Mouse (Mus musculus) 3T3-L1 (cell line): ENCODE measurements around the gene Trip4.

Experiments used
- DNase-seq: peaks from one replicate; pipeline ENCODE4 v3.0.0-alpha.2; 2015; ENCODE audit warnings: low read depth, low spot score

The Trip4 gene

DNA sequence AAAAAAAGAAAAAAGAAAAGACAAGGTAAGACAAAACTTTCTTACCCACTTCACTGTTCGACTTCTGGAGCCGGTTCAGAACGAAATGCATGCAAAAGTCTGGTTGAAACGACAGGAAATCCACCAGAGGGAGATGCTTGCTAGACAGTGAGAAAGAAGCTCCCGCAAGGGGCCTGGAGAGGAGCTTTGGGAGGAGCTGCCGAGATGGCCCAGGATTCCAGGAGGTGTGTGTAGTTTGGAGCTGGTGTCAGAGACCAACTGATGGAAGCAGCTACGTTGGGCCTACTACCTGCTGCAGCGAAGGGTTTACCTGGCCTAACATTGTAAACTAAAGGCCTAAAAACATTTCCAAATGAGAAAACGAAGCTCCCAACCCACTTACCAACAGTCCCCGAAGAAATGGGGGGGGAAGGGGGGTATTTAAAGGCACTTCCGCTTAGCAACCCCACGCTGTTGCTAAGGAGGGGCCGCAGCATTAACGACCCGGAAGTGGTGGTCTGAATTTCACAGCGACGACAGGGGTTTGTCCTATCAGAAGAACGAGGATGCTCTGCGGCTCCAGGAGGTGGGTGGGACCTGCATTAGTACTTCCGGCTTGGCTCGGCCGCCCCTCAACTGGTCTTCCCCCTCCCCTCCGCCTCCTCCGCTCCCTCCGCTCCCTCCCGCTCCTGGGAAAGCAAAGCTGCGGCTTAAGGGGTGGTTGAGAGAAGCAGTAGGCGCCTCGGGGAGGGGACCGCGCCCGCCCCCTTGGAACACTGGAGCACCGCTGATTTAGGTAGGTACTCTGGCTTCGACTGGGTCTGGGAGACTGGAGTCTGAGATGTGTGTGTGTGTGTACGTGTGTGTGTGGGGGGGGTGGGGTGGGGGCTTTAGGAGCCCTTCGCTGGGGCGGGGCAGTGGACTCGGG is at the start of gene Trip4, which contains the start of gene Csnk1g1:
Trip4 (minus strand) TSS at position 401 of the 907 bp plus-strand sequence.
Csnk1g1 (plus strand) TSS at position 531 of the 907 bp plus-strand sequence.
- peak; percentile 98 for DNase-seq

DNA sequence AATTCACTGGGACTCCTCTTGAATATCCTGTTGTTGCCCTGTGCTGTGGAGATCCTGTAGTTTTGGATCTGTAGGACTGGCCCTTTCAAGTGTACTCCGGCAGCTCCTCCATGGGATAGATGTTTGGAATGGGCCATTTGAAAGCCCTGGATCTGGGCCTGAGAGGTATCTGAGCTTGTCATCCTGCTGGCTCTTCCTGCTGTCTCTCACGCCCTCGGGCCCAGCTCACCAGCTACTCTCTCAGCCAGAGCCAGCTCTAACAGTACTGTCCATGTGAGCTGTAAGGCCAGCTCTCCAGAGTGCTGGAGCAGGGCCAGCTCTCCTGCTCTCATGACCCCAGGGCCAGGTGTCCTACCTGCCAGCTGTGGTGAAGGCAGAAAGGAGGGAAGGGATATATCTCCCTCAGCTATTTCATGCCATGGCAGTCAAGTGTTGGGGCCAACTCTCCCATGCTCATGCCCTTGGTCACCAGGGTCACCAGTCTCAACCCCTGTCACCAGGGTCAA is 42.5 kb upstream of the Trip4 start:
- DNase-seq: no peak

DNA sequence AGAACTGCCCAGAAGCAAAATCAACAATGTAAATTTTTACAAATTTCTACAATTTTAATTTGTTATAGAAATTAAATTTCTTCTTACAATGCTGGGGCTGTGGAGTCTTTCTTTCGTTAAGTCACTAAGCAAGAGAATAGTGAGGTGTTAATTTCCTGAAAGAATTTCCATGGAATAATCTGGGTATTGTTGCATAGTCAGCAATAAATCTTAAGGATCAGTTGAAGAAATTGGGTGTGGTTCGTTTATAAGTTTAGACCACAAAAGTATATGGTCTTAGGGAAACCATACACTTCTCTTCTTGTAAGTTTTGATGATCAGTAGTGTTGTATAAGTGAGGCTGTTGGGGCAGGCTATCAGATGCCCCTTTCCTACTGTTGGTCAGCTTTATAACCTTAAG is 29.0 kb upstream of the Trip4 start:
- no peak for DNase-seq

DNA sequence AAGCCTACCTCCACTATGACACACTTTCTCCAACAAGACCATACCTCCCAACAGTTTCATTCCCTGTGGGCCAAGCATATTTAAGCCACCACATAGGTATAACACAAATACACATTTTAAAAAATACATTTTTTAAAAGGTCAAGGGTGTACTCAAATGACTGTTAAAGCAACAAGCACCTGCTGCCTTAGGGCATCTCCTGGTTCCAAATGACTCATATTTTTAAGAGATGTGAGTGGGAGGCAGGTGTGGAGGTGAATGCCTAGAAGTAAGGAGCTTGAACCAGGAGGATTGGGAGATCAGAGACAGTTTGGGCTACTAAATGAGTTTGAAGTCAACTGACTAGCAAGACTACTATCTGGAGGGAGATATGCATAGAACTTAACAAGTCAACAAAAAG is 21.2 kb upstream of the Trip4 start:
- no peak for DNase-seq

DNA sequence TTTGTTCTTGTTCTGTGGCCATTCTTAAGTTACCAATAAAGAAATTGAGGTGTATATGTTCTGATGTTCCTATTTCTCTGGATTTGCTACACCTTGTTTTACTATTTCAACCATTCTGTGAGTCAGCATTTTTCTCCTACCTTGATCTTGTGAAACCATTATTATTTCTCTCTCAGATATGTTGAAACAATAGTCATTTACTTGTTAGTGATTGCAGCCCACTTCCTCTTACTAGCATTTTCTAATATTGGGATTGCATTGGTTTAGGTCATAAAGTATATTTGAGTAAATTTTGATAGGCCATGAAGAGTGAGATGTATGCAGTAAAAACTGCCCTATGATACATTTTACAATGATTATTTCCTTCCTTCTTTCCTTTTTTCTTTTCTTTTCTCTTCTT is 19.9 kb upstream of the Trip4 start:
- no peak for DNase-seq

DNA sequence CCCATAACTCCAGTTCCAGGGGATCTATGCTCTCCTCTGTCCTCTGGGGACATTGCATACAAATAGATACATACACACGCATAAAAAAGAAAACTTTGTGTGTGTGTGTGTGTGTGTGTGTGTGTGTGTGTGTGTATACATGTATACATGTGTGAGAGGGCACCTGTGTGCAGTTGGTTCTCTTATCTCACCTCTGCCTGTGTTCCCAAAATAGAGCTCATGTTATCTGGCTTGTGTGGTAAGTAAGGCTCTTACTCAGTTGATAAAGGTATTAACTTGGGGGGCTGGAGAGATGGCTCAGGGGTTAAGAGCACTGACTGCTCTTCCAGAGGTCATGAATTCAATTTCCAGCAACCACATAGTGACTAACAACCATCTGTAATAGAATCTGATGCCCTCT is 8.4 kb upstream of the Trip4 start:
- DNase-seq: no peak

DNA sequence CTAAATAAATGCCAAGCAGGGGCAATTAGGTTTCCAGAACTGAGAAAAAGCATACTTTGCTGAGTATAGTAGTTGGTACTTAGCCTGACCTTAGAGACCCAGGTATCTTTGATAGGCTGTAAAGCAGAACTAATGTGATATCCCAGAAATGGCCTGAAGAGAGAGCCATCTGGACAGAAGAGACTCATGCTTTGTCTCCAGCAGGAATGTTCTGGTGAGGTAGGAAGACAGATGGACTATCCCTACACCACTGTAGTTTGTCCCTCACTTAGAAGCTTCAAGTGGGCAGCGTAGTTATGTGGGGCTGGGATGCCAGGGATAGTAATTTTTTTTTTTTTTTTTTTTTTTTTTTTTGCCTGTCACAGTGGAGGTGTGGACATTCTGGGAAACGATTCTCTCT is 5.4 kb upstream of the Trip4 start:
- no peak for DNase-seq

DNA sequence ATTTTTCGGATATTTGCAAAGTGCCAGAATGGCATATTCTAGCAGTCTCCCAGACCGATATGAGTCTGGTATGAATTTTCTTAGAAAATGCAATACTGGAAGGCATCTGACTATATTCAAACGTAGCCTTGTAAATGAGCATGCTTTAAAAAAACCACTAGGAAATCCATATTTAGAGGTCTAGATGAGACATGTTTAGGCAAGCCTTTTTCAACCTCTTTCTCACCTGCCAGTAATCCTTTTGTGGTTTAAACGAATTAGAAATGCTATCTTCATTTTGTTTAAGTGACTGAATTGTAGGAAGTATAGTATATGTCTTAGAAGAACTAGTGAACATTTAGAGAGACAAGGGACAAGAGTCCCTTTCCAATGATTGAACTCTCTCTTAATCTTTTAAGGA is 1.2 kb upstream of the Trip4 start:
- no peak for DNase-seq

DNA sequence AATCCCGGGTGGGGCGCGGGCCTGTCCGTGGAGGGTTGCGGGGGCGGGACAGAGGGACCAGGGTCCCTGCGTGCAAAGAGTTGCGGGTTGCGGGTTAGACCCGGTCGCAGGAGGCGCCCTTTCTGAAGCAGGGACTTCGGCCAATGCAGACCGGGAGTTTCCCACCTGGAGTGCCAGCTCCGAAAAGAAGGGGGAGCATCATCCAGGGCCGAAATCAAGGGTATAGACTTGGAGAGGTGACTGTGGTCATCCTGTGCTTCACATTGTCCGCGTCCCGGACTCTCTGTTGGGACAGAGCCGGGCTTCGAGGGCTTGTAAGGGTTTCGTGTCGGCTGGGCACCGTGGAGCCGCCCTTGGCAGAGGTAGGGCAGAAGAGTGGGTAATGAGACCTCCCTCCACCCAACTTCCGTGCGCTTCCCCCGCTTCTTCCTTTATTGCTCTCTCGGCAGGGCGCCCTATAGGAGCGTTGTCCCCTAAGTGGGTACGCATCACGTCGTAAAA is 757 bp upstream of the Trip4 start:
- DNase-seq: peak; percentile 68

DNA sequence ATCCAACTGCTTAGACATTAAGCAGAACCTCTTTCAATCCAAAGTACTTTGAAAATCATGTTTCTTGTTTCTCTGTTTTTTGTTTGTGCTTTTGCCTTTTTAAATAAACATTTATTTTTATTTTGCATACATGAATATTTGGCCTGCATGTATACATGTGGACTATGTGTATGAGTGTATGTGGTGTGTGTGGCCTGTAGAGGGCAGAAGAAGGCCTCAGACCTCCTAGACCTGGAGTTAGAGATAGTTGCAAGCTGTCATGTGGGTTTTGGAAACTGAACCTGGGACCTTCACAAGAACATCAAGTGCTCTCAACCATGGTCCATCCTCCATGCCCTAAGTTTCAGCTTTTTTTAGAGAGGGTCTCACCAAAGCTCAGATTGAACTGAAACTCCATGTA is 5.2 kb downstream of the Trip4 start:
- peak; percentile 20 for DNase-seq

DNA sequence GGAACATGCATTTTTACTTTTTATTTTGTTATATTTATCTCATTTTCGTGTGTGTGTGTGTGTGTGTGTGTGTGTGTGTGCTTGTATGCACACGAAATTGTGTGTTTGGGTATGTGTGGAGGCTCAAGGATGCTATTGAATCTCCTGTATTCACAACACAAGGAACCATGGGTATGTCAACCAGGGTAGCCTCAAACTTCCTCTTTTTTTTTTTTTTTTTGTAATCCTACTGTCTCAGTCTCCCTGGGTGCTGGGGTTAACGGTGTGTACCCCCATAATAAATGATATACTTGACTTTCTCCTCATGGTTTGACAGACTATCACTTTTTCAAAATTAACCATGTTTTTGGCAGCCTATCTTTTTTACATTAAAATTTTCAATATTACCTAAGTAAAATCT is 5.7 kb downstream of the Trip4 start:
- no peak for DNase-seq

DNA sequence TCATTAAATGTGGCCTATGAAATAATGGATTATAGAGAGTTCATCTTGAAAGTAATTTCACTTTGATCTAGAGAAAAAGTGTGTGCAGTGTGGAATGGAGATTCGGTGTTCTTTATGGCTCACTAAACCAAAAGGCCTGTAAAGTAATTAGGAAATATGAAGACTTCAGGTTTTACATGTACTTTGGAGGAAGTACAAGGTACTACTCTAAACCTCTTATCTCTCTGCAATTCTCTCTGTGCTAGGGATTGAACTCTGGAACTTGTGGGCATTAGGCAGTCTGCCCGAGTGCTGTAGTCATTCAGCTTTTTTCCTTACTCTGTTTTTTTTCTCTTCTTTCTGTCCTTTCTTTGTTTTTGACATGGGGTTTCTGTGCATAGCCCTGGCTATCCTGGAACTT is 11.6 kb downstream of the Trip4 start:
- no peak for DNase-seq

DNA sequence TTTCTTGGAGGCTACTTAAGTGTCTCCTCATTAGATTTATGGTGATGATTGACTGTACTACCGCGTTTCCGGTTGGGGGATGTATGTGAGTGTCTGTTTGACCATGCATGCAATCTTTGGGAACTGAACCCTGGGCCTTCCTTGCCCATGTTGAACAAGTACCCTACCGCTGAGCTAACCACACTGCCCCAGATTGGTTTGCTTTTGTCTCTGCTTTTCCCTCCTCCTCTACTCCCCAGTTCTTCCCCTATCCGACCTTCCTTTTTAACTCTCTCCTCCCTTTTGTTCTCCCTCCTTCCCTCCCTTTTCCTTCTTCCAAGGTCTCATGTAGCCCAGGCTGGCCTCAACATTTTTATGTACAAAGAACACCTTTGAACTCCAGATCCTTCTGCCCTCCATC is 17.5 kb downstream of the Trip4 start:
- DNase-seq: peak; percentile 47

DNA sequence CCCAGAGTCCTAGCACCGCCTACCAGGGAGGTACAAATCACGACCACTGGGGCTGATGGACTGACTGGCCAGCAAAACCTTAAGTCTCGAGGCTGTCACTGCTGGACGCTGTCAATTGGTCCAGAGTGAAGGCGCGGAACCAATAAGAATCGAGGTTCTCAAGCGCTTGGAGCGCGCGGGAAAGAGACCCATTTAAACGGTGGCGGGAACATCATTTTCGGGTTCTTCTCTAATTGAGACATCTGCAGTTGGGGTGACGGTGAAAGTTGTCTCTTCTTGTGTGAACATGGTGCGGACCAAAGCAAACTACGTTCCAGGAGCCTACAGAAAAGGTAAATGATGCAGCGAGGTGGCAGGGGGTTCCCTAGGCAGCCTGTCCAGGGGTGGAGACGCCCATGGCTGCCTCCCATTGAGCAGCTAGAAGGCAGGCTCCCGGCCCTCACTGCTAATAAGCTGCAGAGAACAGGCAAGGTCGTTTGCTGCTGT is 18.4 kb downstream of the Trip4 start, which contains the start of gene Pclaf:
Pclaf (plus strand) TSS at position 95 of the 486 bp plus-strand sequence.
- peak; percentile 95 for DNase-seq

DNA sequence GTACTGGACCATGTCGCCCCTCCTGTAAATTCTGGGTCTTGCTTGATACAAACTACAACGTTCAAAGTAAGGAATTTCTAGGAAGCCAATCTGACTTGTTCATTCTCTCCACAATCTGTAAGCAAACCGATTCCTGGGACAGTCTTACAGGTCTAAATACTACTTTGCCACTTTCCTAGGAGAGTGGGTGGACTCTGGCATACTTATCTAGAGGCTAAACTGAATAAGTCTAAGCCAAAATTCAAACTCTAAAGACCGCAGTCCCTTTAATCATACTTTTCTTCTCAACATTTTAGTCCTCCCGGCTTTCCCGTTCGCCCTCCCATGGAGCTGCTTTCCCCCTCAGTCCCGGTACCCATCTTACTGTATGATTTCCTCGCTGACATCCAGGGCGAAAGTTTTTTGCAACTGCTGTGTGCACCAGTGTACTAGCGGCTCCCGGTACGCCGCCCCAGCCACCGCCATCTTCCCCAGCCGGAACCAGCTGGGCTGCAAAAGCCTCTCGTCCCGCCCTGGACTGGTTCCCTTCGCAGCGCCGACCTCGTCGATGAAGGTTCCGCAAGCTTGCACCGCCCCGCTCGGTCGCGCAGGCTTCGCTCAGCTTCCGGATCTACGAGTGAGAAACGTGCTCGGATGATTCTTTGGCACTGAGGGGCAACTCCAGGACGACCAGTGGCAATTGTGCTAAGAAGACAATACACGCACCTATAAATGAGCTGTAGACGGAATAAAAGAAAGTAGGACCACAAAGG is 23.9 kb downstream of the Trip4 start:
- DNase-seq: peak; percentile 89

DNA sequence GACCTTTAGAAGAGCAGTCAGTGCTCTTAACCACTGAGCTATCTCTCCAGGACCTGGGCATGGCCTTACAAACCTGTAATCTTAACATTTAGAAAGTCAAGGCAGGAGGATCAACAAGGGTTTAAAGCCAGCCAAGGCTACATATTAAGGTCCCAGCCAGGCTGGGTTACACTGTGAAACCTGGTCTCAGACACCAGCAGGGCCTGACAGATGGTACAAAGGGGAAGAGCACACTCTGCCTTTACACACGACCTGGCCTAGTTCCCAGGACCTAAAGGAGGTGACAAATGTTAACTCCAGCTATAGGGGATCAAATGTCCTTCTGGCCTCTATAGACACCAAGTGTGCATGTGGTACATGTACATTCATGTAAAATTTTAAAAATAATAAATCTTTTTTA is 48.9 kb downstream of the Trip4 start:
- no peak for DNase-seq

DNA sequence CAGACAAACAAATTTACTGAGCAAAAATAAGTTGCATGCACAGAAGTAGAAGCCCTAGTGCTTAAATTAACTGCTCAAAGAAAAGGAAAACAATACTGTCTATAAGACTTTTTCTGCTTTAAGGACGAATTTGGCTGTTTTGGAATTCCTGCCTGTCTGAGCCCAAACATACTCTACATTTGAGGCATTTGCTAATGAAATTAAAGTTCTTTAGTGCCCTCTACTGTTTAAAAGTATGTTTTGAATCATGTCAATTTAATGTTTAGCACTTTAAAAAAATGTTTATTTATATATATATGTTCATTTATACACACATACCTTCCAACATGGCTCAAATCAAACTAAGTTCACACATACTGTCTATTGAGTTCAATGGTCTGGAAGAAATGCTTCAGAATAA is 58.4 kb downstream of the Trip4 start:
- peak; percentile 61 for DNase-seq

DNA sequence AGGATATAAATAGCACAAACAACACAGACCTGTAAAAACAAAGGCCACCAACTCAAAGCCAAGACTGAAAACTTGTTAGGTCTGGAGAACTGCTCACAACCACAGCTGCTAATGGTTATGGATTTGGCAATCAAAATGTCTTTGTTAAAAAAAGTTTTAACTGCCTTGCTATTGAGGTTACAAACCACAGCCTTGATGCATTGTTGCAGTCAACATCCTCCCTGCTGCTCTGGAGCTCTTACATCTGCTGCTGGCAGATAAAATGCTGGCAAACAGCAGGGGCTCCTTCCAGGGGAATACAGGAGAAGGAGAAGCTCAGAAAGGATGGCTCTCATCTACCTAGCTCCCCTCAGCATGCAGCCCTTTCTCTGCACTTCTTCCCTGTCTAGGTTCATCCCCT is 60.4 kb downstream of the Trip4 start:
- peak; percentile 71 for DNase-seq

DNA sequence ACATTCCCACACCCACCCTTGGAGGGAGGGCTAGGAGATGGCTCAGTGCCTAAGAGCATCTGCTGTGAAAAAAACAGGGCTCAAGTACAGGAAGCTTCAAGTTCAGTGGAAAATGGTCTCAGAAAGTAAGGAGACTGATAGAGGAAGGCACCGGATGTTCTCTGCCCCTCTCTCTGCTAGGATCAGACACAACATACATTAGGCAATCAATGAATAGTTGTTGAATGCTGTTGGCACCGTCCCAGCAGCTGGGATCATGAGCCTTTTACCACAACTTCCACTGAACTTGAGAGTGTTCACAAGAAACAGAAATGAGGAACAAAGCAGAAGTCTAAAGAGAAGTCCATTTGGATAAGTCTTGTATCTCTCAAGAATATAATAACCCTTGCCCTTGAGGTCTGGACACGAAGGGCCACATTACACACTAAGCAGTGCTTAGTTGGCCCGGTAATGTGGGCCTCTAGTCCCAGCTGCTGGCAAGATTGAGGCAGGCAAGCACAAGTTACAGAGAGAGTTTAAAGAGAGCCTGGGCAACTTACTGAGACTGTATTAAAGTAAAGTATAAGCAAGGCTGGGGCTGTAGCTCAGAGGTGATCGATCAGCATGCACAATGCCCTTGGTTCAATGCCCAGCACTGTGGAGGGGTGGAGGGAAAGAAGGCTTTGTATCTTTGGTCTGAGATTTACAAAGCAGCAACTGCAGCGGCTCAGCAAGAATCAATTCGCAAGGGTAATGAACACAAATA is 64.0 kb downstream of the Trip4 start:
- DNase-seq: no peak

DNA sequence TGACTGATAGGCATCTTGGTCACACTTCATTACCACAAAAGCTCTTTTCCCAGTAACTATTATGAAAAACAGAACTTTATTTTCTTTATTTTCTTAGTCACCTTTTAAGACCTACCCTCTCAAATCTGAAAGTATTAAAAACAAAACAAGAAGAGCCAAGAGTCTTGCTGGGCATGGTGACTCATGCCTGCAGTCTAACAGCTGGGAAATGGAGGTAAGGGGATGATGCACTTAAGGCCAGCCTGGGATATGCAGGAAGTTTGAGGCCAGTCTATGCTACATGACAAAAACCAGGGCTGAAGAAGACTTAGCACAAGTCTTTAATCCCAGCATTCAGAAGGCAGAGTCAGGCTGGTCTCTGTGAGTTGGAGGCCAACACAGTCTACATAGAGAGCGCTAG is 68.8 kb downstream of the Trip4 start:
- peak; percentile 62 for DNase-seq

DNA sequence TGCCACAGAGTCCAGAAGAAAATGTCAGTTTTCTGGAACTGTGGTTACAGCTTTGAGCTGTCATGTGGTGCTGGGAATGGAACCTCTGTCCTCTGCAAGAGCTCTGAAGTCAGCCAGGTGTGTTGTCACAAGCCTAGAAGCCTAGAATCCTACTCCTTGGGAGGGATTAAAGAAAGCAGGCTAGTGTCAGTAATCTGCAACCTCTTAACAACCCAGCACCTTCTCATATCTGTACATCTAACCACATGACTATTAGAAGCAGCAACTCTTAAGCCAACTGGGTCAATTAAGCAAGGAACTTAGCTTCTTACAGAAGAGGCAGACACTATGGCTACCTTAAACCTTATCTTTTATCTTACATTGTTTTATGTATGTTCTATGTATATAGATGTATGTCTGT is 71.7 kb downstream of the Trip4 start:
- no peak for DNase-seq
